Mouse (Mus musculus) layer of hippocampus, postnatal 36 days (tissue): ENCODE measurements around the gene Kprp. TPM values are rescaled to one million over a fixed set of nuclear protein-coding genes. Genes with fewer than 3 reads are reported as not detected.
"Not testable (repeated sequence)": the region's sequence is repeated elsewhere in the genome, so short reads cannot be mapped to it uniquely, and the experiment has no call there.

Experiments used
- DNase-seq, 2 experiments: peaks; one replicate each; pipeline ENCODE4 v3.0.0; 2022
- total RNA-seq, 2 experiments: library from RNA; stranded (reverse); gene quantifications; 2 replicates each; pipeline ENCODE4 v1.2.3; 2021

The Kprp gene
- not detected for total RNA-seq

GRCm38 (mm10) chr3:92827108-92827507 is at the start of gene Kprp:
Gene Kprp (minus strand): TSS chr3:92827247.
- DNase-seq, result no peak

- DNase-seq, result no peak
These were observed 47.1 kb upstream of the Kprp start for GRCm38 (mm10) chr3:92874180-92874579.

- DNase-seq, result no peak
These were observed 43.1 kb upstream of the Kprp start, which contains the start of gene 2310050C09Rik for GRCm38 (mm10) chr3:92870116-92870515. Gene 2310050C09Rik (minus strand): TSS chr3:92870216.

GRCm38 (mm10) chr3:92851186-92851585 is 24.1 kb upstream of the Kprp start, which contains the start of gene Lce1l:
Gene Lce1l (minus strand): TSS chr3:92851286.
- DNase-seq, result no peak

- no peak for DNase-seq
These were observed 1.2 kb downstream of the Kprp start for GRCm38 (mm10) chr3:92825808-92826207.

- not testable (repeated sequence) for DNase-seq
These were observed 11.0 kb downstream of the Kprp start for GRCm38 (mm10) chr3:92816036-92816435.

- no peak for DNase-seq
These were observed 11.5 kb downstream of the Kprp start for GRCm38 (mm10) chr3:92815581-92815980.

- DNase-seq, result no peak
These were observed 19.3 kb downstream of the Kprp start, which contains the start of gene Lce1k for GRCm38 (mm10) chr3:92807791-92808190. Gene Lce1k (minus strand): TSS chr3:92807891.

- DNase-seq, result no peak
These were observed 36.6 kb downstream of the Kprp start, which contains the start of gene Lce1j for GRCm38 (mm10) chr3:92790414-92790813. Gene Lce1j (minus strand): TSS chr3:92790514.

- DNase-seq, result no peak
These were observed 48.2 kb downstream of the Kprp start, which contains the start of gene Lce1i for GRCm38 (mm10) chr3:92778799-92779198. Gene Lce1i (minus strand): TSS chr3:92778899.

Other genes starting within 250 kb of the Kprp start
- not detected for gene Smcp, start 238.2 kb downstream of the Kprp start, total RNA-seq
- gene 2210017I01Rik, start 219.8 kb downstream of the Kprp start, total RNA-seq, result not detected
- not detected for gene Lce6a, start 205.6 kb downstream of the Kprp start, total RNA-seq
- gene Lce1a1, start 178.9 kb downstream of the Kprp start, total RNA-seq, result not detected
- not detected for gene Lce1b, start 170.3 kb downstream of the Kprp start, total RNA-seq
- gene Lce1a2, start 156.9 kb downstream of the Kprp start, total RNA-seq, result not detected
- not detected for gene Lce1c, start 148.0 kb downstream of the Kprp start, total RNA-seq
- gene Lce1d, start 140.0 kb downstream of the Kprp start, total RNA-seq, result not detected
- gene Lce1e, start 118.2 kb downstream of the Kprp start, total RNA-seq, result not detected
- gene Lce1f, start 106.9 kb downstream of the Kprp start, total RNA-seq, result not detected
- not detected for gene Gm38119, start 88.2 kb downstream of the Kprp start, total RNA-seq
- gene Lce1g, start 74.9 kb downstream of the Kprp start, total RNA-seq, result not detected
- not detected for gene Lce1h, start 62.2 kb downstream of the Kprp start, total RNA-seq
- not detected for gene Lce1i, start 48.3 kb downstream of the Kprp start, total RNA-seq
- not detected for gene Lce1j, start 36.7 kb downstream of the Kprp start, total RNA-seq
- not detected for gene Lce1k, start 19.4 kb downstream of the Kprp start, total RNA-seq
- gene Lce1l, start 24.0 kb upstream of the Kprp start, total RNA-seq, result not detected
- gene 2310050C09Rik, start 43.0 kb upstream of the Kprp start, total RNA-seq, result not detected
- not detected for gene Lce3a, start 99.0 kb upstream of the Kprp start, total RNA-seq
- not detected for gene Lce3b, start 105.7 kb upstream of the Kprp start, total RNA-seq
- not detected for gene Lce3c, start 117.2 kb upstream of the Kprp start, total RNA-seq
- gene Lce3d, start 130.1 kb upstream of the Kprp start, total RNA-seq, result not detected
- not detected for gene Lce3e, start 139.8 kb upstream of the Kprp start, total RNA-seq
- not detected for gene Lce3f, start 165.0 kb upstream of the Kprp start, total RNA-seq
- gene Crct1, start 188.4 kb upstream of the Kprp start, total RNA-seq, result not detected
- not detected for gene Lce1m, start 191.8 kb upstream of the Kprp start, total RNA-seq
- gene Gm4858, start 241.6 kb upstream of the Kprp start, total RNA-seq, result not detected